Comparison of ENCODE assay signal across 11 mouse cellular contexts in the genomic region with DNA sequence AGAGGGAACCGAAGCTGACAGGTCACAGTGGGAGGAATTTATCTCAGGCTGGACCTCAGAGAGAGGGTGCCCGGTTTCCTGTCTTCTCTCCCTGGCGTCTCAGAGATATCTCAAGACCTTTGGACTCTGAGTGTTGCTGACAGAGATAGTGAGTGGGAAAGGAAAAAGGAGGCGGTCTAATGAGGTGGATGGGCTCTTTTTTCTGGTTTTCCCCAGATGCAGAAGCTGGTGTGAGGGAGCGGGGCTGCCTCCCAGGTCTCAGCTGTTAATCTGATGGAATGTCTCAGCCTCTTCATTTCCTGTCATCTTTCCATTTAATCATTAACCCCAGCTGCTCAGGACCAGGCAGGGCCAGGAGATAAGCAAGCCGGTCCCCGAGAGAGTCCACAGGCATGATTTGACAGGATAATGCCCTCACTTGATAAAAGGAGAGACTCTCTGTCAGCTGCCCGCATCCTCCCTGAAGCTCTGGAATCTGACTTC.
DNase-seq lines count a peak whose midpoint lies in the region; ATAC-seq and TF ChIP-seq lines count a peak whose summit lies in the region.
"Had no signal": no experiment of that assay in that cellular context is flagged by ENCODE, and none has a peak within 500 bp of the region (broad histone marks: within the 10 kb centered on the region; RNA-seq: fewer than 3 reads in every experiment).

No protein-coding gene starts in this region.

- peak; percentile 81 for ATAC-seq in lung, embryonic 14.5 days (ENCODE audit: insufficient read depth)
- no peak for ATAC-seq in cerebellum, adult (ENCODE audit: insufficient number of reproducible peaks, low FRiP score, low TSS enrichment)

- no peak for TF ChIP-seq POLR2A in lung, adult 2 months (IDR thresholded peaks at IDR 0.05; ENCODE audit: borderline replicate concordance, extremely low read depth, low read depth, low read length)

- no peaks in the 10 kb centered on the region for H3K36me3 ChIP-seq in lung, embryonic 14.5 days (ENCODE audit: insufficient read depth)

- peak; percentile 93 for DNase-seq in lung, embryonic 14.5 days
- no peak for DNase-seq in lung, adult 2 months
- peak; percentile 20 for DNase-seq in embryo, embryonic 9.5 days (ENCODE audit: extremely low spot score)
- peak; percentile 48 for DNase-seq in kidney, postnatal 14 days
- DNase-seq in retina, postnatal 1 day: peak; percentile 32
- DNase-seq in layer of hippocampus, postnatal 14 days (ENCODE audit: low spot score in 2 of 2): no peak
- DNase-seq in frontal cortex, postnatal 36 days (ENCODE audit: low spot score in 2 of 2): no peak
- DNase-seq: cerebellum, adult 9-11 months; thymus, postnatal 4 days had no signal

- H3K9me3 ChIP-seq in lung, embryonic 14.5 days (ENCODE audit: low read depth, low read length): no peaks in the 10 kb centered on the region

- H3K4me3 ChIP-seq in lung, embryonic 14.5 days (ENCODE audit: low read depth, low read length): peak overlapping the region; percentile 14; the same call in 1 of the 2 replicates
- H3K4me3 ChIP-seq in lung, adult 2 months (replicated peaks; ENCODE audit: extremely low read depth, low read depth, low read length): no peak overlapping the region
- H3K4me3 ChIP-seq: left cerebral cortex, adult 2 months had no signal

- H3K4me1 ChIP-seq in lung, embryonic 14.5 days (ENCODE audit: insufficient read depth): peaks cover 47% of the 10 kb centered on the region
- peaks cover 6% of the 10 kb centered on the region for H3K4me1 ChIP-seq in lung, adult 2 months (ENCODE audit: control insufficient read depth, insufficient read depth, low read length)

- no peak for TF ChIP-seq CTCF in lung, embryonic 14.5 days (IDR thresholded peaks at IDR 0.05; ENCODE audit: low read depth)
- TF ChIP-seq CTCF in lung, adult 2 months (IDR thresholded peaks at IDR 0.05; ENCODE audit: insufficient read depth, low read length): no peak

- H3K4me2 ChIP-seq in lung, embryonic 14.5 days: peak overlapping the region; percentile 49

- H3K9ac ChIP-seq in lung, embryonic 14.5 days: no peak overlapping the region

- 8% methylated on average over 8 of the region's 8 CpGs for WGBS in lung, embryonic 14.5 days
- WGBS in lung, adult 2 months: 51% methylated on average over 8 of the region's 8 CpGs

- H3K27me3 ChIP-seq in lung, embryonic 14.5 days (ENCODE audit: insufficient read depth, low read length): no peaks in the 10 kb centered on the region

- peak overlapping the region; percentile 73 for H3K27ac ChIP-seq in lung, embryonic 14.5 days (ENCODE audit: low read depth)
- H3K27ac ChIP-seq: left cerebral cortex, adult 2 months had no signal

Comparison
In these comparisons a context has a peak if more than half of its experiments do, and no peak if none do; other contexts are left out.
1. DNase-seq: peak in lung, embryonic 14.5 days (single experiment), embryo, embryonic 9.5 days (single experiment), kidney, postnatal 14 days (single experiment) and retina, postnatal 1 day (single experiment); none in lung, adult 2 months (single experiment), layer of hippocampus, postnatal 14 days (0 of 2) and frontal cortex, postnatal 36 days (0 of 2).